Comparison of ENCODE assay signal across 16 mouse cellular contexts in the genomic region with DNA sequence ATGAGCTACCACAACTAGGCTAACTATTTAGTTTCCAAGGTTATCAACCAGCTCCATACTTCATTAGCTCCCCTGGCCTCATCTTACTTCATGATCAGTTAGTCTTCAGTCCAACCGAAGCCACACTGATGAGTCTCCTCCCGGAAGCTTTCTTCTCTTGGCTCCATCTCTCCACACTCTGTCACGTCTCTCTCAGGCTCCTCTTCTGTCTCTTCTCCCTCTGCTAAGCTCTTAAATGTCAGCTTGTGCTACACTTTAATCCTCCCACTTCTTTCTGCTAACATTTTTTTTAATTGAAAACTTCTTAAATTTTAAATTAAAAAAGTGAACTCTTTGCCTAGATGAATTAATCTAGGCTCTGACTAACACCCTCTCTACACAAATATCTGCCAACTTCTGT. TPM values are rescaled to one million over a fixed set of nuclear protein-coding genes. Genes with fewer than 3 reads are reported as not detected.
"Had no signal": no experiment of that assay in that cellular context is flagged by ENCODE, and none has a peak within 500 bp of the region (broad histone marks: within the 10 kb centered on the region; RNA-seq: fewer than 3 reads in every experiment).

No protein-coding gene starts in this region.

- H3K4me1 ChIP-seq: liver, embryonic 15.5 days; lung, embryonic 15.5 days; megakaryocyte, embryonic 14.5 days; neural tube, embryonic 12.5 days had no signal

- H3K36me3 ChIP-seq: liver, embryonic 15.5 days; lung, embryonic 15.5 days; midbrain, embryonic 13.5 days; midbrain, embryonic 15.5 days; neural tube, embryonic 12.5 days had no signal

- H3K4me3 ChIP-seq: liver, embryonic 15.5 days; lung, embryonic 15.5 days; megakaryocyte, embryonic 14.5 days; midbrain, embryonic 13.5 days; midbrain, embryonic 15.5 days; neural tube, embryonic 12.5 days had no signal

- H3K27ac ChIP-seq: liver, embryonic 15.5 days; lung, embryonic 15.5 days; macrophage; midbrain, embryonic 13.5 days; midbrain, embryonic 15.5 days; neural tube, embryonic 12.5 days had no signal

- ATAC-seq: liver, postnatal 0 days; lung, postnatal 0 days; midbrain, embryonic 13.5 days; midbrain, embryonic 15.5 days had no signal

- H3K27me3 ChIP-seq: liver, embryonic 15.5 days; lung, embryonic 15.5 days; midbrain, embryonic 13.5 days; midbrain, embryonic 15.5 days; neural tube, embryonic 12.5 days had no signal

- DNase-seq: liver, postnatal 0 days; lung, adult 2 months; lung, postnatal 14 days; lung, postnatal 36 days; right cerebral cortex, postnatal 25 days; thymus, postnatal 14 days; thymus, postnatal 36 days had no signal

RNA-seq across cellular contexts. Expression of gene Rasgrp1, which starts 34.8 kb away (rescaled TPM):
- total RNA-seq: megakaryocyte progenitor cell, adult 5-6 weeks had no signal
